Mouse (Mus musculus) kidney, adult 11 months (tissue): ENCODE measurements around the gene Edn1.

Source experiments
- DNase-seq: peaks from one replicate; pipeline ENCODE4 v3.0.0; 2022

Edn1 gene

DNA sequence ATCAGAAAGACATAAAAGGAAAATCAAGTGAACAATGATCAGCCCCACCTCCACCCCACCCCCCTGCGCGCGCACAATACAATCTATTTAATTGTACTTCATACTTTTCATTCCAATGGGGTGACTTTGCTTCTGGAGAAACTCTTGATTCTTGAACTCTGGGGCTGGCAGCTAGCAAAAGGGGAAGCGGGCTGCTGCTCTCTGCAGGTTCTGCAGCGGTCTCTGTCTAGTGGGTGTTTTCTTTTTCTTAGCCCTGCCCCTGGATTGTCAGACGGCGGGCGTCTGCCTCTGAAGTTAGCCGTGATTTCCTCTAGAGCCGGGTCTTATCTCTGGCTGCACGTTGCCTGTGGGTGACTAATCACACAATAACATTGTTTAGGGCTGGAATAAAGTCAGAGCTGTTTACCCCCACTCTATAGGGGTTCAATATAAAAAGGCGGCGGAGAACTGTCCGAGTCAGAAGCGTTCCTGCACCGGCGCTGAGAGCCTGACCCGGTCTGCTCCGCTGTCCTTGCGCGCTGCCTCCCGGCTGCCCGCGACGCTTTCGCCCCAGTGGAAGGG lies at the start of gene Edn1:
Edn1 (plus strand) TSS at position 316 of the 561 bp plus-strand sequence.
- DNase-seq = peak; percentile 61

DNA sequence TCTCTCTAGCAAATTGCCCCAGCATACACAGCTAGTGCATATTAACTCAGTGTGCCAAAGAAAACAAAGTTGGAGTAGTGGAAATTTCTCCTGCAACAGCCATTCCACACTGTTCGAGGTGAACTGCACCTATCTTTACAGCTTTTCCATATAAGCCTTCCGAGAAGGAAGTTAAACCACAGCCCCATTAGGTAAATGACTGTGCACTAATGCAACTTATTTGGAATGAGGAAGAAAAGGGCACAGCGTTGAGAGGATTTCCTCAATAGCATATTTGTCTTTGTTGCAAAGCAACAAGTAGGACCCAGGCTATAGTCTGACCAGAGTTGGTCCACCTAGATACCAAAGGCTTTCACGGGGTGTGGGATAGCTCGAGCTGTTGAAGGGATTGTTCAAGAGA lies 47.5 kb upstream of the Edn1 start:
- no peak for DNase-seq

DNA sequence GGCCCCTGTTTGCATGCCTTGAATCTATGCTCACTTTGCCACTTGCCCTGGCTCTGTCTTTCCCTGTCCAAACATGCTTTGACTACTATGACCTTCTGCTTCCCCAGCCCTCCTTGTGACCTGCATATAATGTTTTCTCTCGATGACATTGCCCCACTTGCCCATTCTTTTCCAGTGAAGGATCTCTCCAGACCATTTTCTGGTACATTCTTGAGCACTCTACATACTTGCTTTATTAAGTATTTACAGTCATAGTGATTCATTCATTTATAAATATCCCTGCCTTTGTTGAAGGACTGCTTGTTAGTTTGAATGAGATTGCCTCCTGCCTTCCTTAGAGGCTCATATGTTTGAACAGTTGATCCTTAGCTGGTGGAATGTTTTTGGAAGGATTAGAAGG lies 46.2 kb upstream of the Edn1 start:
- no peak for DNase-seq

DNA sequence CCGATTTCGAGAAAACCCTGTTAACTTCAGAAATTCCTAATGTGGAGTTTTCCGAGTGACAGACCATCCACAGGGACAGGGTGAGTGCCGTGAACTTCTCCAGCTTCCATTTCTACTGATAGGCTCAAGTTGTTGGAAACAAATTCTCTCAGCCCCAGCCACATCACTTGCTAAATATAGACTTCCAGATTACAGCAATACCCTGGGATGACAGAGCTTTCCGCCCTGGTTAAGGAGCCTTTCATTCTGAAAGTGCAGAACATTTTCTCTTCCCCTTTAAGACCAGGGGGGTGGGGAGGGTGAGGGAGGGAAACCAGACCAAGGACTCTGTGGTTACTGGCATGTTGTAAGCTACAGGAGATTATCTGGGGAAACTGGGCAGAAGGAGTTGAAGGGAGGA lies 42.9 kb upstream of the Edn1 start:
- DNase-seq = no peak

DNA sequence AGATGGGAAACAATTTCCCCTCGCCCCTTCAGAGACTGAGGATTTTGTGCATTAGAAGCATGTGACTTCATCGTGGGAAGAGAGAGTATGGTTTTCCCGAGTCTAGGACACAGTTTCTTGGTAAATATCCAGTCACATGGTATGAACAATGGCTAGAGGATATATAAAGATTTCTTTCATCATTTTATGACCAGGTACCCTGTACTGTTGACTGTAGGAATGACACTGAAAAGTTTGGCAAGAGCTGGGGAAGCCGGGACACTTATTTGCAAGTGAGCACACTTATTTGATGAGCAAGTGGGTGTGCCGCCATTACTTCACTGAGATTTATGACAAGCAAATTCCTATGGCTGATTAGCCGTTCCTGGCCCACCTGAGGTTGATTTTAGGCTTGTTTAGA lies 40.6 kb upstream of the Edn1 start:
- no peak for DNase-seq

DNA sequence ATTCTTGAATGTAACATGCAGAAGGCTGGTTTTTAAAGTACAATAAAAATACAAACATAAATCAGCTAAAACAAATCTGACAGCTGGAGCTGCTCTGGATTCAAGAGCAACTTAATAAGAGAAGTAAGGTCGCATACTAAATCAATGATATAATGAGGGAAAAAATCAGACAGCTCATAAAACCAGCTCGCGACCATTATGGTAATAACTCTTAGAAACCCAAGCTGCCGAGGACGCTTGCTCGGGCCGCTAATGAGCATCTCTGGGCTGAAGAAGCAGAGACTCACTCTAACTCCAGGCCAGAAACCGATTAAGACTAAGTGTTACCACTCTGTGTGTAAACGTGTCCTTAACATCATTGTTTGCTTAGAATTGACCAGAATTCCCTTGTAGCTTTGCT lies 31.2 kb upstream of the Edn1 start:
- DNase-seq = no peak

DNA sequence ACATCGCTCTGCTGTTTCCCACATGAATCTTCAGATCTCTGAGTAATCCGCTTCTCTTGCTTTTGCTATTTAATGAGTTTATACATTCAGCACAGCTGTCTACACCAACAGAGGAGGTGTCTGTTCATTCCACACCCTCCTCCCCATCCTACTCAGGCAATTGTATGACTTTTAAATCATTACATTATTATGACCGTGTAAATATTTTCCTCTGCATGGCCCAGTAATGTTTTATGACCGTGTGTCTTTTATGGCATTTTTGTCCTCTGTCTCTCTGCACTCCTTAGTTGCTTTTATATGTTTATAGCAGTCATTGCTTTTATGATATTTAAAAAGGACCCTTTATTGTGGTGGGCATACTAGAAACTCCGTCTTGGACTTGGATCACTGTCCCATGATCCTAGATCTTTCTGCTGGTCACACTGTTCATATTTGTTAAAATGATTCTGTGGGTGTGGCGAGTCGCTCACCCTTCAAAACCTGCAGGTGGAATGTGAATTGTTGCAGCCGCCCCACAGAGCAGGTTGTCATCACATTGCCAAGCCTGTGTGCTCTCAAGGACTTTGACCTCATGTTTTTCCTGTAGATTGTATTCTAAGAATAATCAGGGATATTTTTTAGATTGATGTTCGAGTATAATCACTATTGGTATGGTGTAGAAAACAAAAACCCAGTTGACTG lies 24.4 kb upstream of the Edn1 start:
- no peak for DNase-seq

DNA sequence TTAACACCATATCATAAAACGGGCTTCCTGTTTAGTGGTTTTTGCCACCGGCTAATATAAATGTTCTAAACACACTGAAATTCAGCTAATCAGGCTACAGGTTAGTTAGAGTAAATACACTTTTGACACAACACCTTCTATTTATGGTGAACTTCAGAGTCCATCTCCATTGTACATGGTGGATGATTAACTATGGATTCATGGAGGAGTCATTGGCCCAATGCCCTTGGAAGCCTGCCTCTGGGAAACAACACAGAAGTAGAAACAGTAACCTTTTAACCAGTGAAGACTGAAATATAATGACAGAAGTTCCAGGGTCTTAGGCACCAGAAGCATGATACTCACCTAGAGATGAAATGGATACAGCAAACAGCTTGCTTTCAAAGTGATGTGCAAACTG lies 23.5 kb upstream of the Edn1 start:
- DNase-seq = peak; percentile 73

DNA sequence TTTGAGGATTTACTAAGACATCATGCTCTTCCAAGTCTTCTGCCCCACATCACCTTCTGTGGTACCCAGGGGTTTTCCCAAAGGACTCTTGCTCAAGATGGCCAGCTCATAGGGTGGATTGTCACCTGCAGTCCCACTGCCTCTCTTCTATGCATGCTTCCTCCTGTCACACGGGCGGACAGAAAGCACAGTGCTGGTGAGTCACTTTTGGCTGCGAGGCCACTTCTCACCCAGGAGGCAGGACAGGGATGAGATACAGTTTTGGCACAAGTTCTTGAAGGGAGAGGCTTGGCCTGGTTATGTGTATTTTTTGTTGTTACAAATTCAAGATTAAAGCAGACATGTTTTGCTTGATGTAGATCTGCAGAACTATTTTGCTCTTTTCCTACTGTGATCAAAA lies 15.4 kb upstream of the Edn1 start:
- no peak for DNase-seq

DNA sequence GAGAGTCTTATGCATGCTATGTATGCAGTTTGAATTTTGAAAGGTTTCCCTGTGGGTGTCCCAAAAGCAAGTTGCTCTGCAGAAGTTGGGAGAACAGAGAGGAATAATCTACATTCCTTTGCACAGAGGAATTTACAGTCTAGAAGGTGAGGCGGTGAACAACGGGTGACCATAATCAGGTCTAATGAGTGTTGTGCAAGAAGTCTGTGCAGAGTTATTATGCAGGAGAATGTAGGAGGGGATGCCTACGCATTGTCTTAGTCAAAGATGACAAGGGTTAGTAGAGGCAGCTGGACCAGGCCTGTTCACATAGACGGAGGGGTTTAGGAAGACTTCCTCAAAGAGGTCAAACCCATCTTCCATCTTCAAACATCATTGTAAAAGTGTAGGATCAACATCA lies 14.5 kb upstream of the Edn1 start:
- DNase-seq = no peak

DNA sequence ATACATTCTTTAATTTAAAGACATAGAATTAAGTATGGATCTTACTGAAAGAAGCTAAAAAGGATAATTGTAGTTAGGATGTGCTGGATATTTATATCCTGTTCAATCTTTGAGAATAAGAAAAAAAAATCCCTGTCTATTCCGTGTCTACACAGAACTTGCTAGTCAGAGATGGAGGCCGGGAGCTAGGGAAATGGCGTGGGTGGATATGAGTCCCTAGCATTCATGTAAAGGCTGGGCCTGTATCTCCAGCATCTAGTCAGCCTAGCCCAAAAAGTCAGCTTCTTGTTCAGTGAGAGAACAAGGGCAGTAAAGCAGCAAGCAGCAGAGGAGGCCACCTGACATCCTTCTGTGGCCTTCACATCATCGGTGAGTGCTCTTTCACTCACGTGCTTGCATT lies 8.7 kb upstream of the Edn1 start:
- no peak for DNase-seq

DNA sequence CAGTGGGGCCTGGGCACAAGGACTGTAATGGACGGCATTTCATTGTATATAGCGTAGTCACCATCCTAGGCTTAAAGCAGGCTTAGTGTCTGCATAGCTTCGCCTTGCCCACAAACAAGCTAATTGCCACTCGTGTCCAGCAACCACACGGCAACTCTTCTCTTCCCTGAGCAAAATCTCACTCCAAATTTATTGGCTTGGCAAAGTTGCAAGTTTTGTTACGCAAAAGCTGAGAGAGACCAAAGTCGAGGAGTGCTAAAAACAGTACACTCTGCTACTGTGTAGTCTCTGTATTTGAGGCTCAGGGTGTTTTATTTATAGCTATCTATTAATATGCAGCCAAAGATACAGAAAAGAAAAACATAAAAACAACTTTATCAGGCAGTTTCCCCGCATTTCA lies 3.0 kb upstream of the Edn1 start:
- peak; percentile 52 for DNase-seq

DNA sequence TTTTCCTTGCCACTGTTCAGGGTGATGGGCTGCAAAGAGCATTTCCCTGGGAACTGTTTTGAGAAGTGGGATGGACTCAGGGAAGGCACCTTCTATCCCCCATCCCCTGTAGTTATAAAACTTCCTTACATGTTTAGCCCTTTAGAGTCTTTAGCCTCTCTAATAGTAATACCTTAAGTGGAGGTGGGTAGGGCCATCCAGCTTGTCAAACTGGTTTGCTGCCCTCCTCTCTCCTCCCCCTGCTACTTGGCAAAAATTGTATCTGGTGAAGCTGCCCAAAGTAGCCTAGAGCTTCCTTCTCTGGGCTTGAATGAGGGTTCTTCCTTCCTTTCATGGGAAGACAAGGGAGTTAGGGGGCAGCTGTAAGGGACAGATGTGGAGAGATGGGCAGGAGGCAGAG lies 2.5 kb upstream of the Edn1 start:
- peak; percentile 37 for DNase-seq

DNA sequence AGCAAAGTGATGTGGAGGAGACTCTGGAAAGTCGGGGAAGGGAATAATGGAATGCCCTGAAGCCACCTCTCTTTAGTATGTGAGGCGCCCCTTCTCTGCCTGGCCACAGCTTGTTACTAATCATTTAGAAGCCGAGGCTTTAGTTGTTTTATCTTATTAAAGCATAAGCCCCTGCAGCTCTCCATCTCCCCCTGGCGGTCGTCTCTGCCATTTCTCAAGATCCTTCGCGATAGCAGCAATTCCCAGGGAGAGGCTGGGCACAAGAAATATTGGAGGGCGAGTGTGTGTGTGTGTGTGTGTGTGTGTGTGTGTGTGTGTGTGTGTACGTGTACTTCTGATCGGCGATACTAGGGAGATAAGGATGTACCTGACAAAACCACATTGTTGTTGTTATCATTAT lies 709 bp upstream of the Edn1 start:
- peak; percentile 77 for DNase-seq

DNA sequence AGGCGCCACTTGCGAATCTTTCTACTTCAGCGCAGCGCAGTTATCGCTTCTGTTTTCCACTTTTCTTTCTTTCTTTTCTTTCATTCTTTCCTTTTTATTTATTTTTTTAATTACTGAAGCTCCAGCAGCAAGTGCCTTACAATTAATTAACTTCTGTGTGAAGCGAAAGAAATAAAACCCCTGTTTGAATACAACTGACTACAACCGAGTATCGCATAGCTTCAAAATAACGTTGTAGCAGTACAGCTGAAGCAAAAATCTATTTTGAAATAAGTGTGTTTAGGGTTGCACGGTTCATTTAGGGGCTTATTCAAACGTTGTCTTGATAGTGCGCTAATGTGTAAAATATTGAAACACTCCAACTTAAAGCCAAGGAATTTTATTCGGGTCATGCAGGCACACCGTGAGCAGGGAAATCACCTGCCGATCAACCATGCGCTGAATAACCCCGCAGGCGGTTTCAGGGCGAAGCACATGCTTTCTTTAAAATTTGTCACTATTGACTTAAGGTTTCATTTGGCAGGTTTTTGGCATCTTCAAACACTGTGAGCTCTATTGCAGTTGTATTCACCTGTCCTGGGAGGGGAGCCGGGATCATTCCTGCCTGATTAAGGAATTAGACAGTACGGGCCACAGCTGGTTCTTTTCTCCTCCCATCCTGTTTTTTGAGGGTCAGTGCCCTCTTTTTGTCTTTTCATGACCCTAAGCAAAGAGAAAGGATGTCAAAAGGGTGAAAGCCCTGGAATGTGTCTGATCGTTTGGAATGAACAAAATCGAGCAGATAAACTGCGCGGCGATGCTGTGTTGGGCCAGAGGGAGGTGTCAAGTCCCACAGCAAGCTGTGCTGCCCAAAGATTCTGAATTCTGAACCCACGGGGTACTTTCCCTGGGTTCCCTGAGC lies 935 bp downstream of the Edn1 start:
- DNase-seq = peak; percentile 26

DNA sequence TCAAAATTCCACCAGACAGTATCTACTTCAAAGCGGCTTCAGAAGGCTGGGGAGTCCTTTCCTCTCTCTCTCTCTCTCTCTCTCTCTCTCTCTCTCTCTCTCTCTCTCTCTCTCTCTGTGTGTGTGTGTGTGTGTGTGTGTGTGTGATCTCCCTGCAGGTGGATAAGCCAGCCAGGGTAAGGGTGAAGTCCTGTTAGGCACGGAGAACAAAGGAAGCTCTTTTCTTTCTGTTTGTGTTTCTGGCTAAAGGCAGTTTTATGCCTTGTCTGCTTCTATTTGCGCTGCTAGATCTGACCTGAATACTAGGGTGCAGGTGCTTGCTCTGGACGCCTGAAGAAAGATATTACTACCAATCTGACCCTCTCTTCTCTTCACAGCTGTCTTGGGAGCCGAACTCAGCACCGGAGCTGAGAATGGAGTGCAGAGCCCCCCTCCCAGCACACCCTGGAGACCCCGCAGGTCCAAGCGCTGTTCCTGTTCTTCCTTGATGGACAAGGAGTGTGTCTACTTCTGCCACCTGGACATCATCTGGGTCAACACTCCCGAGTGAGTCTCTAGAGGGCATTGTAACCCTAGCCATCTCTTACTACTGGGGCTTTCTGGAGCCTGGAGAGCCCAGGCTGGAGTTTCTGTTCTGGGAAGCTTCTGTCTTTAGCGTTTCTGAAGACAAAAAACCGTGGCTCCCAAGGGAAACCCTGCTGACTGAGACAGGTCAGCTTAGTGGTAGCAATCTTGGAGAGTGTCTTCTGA lies 2.1 kb downstream of the Edn1 start:
- DNase-seq = peak; percentile 59

DNA sequence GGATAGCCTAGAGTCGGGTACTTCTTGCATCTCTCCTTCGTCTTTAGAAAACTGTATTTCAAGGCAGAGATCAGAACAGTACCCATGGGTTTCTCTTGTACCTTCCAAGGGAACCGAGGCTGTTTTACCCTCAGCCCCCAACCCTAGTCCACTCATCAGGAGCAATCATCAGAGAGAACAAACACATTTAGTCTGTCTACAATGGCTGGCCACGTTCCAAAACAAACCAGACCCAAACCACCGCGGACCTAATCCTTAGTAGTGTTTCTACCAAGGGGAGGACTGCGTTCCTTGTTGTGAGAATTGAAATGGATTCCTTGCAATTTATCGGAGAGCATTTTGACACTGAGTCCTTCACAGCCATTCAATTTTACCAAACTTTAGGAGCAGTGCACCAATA lies 2.9 kb downstream of the Edn1 start:
- no peak for DNase-seq

DNA sequence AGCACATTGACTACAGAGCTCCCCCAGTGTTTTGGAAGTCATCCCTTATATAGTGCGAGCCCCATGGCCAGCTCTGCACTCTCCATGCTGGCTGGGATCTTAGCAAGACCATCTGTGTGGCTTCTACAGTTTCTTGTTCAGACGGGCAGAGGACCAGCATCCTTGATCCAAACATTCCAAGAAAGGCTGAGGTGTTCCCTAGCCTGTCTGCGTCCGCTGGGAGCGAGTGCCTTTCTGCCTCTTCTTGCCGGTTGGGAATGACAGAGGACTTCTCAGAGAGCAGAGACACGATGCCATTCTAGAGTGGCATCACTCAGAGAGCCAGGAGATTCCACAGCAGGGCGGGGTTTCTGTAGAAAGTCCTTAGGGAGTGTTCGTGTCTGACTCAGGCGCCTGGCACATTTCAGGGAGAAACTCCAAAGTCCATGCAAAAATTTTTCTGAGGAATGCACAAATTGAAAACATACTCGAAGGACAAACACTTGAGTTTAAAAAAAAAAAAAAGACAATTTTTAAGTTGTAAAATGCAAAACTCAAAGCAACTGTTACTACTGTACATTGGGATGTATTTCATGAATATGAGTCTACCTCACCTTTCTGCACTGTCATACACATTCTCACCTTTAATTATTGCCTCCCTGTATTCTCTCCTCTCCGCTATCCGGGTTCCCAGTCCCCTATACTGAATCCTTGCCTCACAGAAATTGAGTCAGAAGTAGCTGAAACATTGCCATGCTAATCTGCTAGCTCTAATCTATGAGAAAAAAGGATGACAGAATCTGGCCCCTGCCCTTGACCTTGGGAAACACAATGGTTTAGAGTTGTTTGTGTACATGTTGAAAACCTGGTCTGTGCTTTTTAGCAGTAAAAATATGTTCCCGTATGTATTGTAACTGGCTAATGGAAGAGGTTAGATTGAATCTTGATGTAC lies 5.9 kb downstream of the Edn1 start:
- no peak for DNase-seq

DNA sequence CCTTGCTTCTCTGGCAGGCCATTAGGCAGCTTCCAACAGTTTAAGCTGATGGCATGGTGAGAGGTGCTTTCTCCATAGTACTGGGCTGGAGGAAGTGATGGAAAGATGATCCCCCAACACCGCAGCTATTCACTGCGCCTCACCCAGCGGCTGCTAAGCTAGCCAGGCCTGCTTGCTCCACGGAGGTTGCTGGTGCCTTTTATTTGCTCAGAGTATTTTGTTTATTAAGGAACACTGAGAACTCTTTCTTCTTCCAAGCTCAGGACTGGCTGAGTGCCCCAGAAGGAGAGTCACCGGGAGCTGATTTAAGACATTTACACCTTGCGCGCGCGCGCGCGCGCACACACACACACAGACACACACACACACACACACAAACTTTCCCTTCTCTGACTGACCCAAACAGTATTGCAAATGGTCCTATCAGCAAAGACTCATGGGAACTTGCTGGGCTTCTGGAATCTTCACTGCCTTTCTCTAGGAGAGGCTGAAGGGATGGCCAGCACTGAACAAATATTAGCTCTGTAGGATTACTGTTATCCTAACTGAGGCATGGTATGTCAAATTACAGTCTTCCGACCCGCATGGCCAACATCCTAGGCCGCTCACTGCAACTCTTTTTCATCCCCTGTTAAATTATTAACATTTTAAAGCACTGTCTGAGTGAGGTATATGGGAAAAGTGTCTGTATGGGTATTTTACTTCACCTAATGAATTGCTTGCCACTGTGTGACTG lies 7.3 kb downstream of the Edn1 start:
- no peak for DNase-seq

DNA sequence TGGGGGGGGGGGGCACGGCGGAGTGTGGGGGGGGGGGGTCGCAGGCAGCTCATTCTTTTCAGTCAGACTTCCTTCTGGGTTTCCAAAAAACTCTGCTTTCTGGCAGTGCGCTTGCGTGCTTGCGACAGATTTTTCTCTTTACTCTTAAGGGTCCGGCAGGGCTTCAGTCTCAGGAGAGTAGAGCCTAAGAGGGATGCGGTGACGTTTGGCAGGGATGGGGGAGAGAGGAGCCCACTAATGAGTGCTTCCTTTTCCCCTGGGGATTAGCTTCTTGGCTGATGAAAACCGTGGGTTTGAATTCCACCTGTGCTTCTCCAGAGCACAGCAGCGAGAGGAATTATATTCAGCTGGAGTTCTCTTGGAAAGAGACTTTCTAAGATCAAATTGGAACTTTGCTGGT lies 8.5 kb downstream of the Edn1 start:
- DNase-seq = no peak

DNA sequence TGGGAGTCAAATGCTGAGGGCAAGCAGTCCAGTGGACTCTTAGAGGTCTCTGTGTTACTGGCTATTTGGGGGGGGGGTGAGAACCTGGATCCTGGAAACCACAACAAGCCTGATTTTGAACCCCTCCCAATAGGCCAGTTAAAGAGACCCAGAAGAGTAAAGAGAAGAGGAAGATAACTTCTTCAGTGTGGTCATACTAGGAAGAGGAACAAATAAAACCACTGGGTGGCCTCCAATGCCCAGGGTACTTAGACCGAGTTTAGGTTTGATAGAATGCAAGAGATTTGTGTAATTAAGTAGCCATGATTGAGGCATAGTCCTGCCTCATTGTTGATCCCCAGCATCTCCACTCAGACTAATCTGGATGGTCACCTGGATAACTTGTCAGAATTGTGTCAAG lies 14.4 kb downstream of the Edn1 start:
- DNase-seq = no peak

DNA sequence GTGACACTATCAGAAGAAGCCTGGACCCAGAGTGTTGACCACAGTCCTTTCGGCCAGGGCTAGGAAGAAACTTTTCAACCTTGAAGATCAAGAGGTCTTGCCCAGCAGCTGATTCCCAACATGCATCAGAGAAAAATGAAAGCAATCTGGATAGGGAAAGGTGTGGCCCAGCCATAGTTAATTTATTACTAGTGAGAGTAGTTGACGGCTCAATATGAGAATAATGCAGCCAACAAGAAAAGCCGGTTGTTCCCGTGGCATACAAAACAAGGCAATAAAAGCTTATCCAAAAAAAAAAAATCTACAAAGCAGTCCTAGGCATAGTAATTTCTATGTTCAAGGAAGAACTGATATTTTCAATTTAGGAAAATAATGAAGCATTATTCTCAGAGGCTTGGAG lies 16.5 kb downstream of the Edn1 start:
- peak; percentile 32 for DNase-seq
